Mouse (Mus musculus) retina, adult 2 months (tissue): ENCODE results near the gene Arhgap23.

ENCODE experiments used
- DNase-seq: peaks from one replicate; pipeline ENCODE4 v3.0.0-alpha.2; 2012; ENCODE audit warnings: low read depth, low spot score

Gene Arhgap23

DNA sequence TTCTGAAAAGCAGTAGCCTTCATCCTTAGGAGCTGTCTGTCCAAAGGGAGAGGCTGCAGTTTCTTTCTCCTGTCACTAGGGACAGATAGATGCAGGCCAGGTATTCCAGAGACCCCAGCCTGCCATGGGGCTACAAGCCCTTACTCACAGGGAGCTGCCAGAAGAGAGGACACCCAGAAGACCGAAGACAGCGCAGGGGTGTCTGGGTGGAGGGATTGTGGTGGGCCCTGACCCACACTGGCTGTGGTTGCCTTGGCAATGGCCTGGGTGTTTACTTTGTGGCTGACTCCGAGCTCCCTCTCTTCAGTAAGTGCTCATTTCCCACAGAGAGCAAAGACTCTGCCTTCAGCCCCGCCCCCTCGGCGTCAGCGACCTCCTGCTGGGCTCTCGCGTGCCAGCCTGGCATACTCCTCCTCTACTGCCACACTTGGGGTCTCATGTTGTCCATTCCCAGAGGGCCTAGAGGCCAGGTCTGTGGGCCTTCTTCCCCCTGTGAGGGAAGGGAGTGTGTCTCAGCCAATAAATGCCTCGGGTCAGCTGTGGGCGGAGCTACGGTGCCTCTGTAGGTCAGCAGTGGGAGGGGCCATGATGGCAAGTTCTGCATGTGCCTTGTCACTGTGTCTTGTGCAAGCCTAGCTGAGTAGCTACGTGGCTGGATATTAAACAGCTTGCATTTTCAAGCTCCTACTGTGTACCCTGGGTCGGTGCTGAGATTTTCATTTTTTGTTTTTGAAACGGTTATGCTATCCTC, 19.5 kb downstream of the Arhgap23 start:
- DNase-seq, result no peak

DNA sequence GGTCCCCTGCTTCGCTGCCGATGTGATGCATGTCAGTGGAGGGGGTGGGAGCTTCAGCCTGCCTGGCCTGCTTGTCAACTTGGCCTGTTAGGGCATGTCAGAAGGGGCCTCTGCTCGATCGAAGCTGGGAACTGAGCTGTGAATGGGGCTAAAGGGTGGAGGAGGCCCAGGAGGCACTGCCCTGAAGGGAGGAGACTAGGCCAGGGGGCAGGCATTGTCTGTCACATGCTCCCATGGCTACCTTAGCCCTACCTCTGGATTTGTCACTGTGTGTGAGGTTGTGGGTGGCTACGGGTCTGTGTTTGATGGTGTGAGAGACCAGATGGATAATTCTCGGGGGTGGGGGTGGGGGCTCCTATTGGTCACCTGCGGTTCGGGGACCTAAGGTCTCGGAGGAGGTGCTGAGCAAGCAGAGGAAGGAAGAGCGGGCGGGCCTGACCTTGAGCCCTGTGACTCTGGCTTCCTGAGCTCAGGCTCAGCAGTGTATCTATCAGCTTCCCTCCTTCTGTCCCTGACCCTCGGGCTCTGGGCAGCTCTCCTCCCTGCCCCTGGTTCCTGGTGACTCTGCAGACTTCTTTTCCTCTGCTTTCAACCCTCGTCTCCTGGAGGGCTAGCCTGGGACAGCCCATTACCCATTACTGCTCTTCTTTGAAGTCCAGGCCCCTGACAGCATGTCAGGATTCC, 20.6 kb downstream of the Arhgap23 start:
- no peak for DNase-seq

DNA sequence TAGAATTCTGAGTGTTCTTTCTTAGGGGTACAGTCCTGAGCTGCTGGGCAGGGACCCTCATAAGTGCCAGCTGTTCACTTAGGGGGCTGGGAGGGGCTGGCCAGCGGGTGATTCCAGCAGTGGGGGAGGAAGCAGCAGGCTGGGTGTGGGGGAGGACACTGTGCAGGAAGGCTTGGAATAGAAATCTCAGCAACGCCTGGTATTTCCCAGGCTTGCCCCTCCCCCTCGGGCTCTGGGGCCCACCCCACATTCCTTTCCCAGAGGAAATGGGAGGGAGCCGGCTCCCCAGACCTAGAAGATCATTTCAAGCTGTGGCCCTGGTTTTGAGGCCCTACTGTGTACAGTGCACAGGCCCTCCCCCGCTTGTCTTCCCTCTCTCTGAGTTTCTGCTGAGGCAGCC, 22.4 kb downstream of the Arhgap23 start:
- no peak for DNase-seq

DNA sequence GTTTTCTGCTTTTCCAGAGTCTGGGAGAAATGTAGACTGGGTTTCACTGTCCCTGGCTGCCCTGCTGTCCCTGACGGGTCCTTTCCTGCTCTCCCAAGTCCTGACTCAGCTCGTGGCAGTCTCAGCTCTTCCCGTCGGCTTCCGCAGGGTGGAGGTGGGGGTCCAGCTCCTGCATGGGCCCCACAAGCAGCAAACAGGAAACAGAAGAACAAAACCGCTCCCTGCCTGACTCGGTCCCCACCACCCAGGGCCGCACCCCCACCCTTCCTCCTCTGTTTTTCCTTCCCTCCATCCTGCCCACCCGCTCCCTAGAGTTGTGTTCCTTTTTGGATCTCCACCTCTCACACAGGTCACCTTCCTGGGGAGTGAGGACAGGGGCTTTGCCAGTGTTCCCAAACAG, 23.5 kb downstream of the Arhgap23 start:
- DNase-seq, result no peak

DNA sequence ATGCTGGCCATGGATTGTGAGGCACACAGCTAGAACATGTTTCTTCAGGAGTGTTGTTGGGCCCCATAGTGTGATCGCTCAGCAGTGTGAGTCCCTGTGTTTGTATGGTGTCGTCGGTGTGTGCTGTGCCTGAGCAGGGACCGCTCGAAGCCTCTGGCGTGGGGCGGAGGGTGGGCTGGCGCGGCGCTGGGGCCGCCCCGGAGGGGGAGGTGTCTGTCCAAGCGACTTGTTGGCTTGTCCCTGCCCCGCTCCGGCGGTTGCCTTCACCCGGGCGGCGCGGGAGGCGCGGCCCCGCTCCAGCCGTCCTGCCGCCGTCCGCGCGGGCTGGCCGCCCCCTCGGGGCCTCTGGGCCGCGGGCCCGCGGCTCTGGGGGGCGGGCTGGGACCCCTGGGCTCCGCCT, 24.6 kb downstream of the Arhgap23 start:
- no peak for DNase-seq

DNA sequence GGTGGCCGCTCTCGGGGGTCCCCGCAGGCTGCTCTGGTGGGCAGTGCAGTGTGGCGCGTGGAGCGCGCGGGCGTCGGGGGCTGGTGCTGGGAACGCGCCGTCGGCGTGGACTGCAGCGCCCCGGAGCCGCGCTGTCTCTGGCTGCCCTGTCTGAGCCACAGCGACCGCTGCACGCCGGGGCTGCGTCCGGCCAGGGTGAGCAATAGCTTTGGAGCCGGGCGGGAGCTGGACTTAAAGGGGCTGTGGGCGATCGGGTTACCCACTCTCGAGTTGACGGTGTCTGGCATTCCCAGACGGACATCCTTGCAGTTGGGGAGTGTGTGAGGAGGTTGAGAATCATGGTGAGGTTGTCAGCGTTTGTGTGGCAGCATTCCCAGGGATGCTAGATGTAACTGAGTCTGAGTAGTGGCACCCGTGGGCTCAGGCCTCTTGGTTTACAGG, 25.1 kb downstream of the Arhgap23 start:
- no peak for DNase-seq

DNA sequence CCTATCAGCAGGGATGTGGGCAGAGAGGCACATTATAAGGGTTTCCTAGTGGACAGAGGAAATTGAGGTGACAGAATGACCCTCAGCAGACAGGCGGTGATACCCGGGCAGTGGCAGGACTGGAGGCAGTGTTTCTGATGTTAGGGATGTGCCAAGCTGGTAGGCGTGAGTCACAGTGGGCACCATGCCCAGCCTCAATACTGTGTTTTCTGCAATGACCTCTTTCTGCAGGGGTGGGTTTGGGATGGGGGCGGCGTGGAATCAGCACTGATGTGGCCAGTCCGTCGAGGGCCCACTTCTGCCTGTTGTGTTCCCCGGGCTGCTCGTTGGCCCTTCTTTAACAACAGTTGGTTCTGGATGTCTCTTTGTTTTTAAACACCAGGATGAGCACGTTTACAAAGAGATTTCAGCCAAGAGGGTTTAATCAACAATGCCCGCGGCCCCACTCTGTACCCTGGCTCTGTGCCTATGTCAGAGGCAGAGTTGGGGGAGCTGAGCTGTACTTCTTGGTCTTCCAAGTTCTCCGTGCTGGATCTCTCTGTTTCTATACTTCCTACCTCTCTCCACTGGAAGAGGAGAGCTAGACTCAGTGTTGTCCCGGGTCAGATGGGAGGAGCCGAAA, 25.8 kb downstream of the Arhgap23 start:
- DNase-seq, result no peak

DNA sequence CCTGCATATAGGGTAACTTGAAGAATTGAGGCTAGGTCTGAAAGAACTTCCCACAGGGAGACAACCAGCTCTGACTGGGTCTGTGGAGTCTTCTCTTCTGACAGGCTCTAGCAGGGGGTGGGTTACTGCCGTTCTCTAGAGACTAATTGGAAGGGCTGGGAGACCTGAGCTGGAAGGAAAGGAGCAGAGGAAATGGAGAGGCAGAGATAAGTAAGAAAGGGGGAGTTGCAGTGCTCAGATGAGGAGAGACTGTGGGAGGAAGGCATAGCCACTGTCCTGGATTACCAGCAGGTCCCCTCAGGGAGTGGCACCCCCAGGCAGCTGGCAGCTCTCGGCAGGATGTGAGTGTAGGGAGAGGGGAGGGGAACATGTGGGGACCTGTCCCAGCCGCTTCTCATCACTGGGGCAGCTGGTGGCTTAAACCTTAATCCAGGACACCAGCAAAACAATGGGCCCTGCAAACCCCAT, 26.4 kb downstream of the Arhgap23 start:
- DNase-seq, result peak; percentile 25

DNA sequence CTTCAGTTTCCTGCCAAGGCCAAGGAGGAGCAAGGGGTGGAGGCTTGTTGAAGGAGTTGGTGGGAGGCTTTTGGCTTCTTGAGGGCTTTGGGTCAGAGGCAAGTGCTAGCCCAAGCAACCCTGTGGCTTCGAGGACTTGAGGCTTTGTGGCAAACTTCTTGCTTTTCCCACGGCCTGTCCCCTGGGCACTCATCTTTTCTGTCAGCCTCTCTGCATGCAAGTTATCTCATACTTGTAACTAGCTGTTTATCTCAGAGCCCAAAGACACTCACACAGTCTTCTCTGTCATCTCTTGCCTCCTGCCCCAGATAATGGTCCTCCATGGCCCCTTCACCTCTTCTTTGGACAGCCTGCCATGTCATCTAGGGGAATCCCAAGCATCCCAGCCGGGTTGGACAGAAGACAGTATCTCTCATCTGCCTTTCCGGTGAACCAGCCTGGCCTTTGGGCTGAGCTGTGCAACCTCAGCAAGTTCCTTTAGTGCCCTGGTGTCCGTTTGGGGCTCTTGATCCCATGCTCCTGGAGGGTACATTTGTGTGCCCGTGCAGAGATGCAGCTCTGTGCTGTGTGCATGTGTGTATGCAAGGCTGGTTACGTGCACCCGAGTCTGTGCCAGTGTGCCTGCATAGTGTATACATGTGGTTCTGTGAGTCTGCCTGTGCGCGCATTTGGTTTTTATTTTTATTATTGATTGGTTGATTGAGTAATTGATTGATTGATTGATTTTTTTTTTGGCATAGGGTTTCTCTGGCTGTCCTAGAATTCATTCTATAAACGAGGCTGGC, 27.8 kb downstream of the Arhgap23 start:
- DNase-seq, result no peak

DNA sequence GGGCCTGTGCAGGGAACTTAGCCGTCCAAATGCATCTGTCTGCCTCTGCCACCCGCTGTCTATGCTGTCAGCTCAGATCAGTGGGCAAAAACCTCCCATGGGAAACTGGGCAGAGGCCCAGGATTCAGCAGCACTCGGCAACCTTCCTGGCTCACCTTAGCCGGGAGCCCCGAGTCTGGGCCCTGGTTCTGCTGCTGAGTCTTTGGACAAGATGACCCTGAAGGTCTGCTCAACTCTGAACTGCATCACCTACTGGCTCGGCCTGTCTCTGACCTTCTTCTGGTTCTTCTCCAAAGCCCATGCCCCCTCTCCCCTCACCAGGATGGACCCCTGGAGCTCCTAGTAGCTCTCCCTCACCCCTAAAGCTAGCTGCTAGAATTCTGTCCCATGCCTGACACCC, 30.3 kb downstream of the Arhgap23 start:
- no peak for DNase-seq

DNA sequence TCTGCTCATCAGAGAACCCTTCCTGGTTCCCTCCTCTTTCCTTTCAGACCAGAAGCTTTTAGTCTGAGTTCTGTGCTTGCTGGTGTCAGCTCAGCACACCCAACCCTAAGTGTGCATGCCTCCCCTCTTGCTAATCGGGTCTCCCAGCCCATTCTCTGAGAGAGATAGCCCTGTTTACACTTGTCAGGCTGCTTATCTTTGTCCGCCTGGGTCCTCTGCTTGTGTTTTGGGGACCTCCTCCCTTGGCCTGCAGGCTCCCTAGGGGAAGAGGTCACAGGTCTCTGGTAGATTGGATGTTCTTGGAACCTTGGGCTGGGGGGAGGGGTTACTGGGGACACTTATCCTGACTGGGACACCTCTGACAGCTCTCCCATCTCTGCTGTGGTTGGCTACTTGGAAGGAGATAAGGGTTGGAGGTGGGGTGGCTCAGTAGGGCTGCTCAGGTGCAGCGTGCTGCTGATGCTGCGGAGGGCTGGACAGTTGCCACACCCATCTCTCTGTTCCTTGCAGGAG, 30.7 kb downstream of the Arhgap23 start:
- no peak for DNase-seq

DNA sequence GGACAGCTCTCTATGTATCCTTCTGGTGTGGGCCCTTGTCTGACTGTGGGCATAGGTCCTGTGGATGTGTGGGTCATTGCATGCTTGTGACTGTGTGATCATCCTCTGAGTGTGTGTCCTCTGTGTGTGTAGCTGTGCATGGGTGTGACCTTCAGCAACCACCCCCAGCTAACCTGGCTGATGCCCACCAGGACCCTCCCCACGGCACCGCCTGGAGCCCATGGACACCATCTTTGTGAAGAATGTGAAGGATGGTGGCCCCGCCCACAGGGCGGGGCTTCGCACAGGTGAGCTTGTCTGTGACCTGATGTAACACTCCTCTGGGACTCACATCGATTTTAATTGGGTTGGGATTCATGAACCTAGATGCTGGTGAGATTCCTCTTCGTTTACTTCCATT, 32.6 kb downstream of the Arhgap23 start:
- no peak for DNase-seq

DNA sequence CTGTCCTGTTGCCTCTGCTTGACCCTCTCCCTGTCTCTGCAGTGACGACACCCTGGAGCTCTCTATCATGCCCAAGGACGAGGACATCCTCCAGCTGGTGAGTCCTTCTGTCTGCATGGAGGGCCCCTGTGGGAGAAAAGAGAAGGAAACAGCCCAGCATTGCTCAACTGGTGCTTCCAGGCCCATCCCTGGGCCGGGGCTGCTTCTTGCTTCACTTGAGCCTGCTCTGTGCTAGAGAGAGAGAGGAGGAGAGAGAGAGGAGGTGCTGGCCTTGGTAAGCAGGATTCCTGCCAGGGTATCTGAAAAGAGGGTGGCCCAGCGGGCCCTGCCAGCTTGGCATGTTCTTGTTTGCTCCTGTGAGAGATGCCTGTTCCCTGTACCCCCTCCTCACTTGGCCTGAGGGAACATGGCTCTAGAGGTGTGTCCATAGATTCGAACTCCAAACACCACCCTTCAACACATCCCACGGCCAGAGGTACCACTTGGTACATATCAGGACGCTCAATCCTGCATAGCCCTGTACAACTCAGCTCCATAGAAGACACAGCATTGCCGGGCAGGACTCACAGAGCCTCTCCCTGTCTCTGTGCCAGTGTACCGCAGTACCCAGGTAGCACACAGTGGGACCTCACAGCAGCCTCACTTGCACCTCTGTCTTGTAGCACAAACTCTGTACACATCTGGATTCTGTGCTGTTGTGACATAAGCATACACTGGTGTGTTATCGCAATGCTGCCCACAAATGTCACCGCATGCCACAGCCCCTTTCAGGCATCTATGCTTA, 33.5 kb downstream of the Arhgap23 start:
- no peak for DNase-seq

DNA sequence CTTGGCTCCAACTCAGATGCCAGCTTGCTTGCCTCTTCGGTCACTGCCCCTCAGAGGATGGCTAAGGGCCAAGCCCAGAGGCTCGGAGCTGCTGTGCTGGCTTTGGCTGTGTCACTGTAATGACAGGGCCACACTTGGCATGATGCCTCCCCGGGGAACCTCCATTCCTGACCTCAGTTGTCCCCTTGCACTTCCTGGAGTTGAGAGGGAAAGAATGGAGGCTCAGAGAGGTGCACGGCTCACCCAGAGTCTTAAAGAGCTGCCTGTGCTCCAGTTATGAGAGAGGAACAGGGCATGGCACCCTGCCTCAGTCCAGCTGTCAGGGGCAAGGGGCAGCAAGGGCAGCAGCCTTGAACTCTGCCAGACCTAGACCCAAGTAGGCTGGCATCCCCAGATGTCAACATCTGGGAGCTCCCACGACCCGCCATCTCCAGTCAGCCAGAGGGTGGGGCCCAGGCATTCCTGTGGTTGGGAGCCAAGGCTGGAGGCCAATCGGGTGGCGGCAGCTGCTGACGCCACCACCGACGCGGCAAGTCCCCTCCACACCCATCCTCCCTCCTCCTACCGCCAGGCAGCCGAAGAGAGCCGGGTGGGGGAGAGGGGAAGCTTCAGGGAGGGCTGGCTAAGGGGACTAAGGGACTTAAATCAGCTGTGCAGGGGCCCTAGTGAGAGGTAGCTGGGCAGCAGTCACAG, 34.4 kb downstream of the Arhgap23 start:
- peak; percentile 38 for DNase-seq

DNA sequence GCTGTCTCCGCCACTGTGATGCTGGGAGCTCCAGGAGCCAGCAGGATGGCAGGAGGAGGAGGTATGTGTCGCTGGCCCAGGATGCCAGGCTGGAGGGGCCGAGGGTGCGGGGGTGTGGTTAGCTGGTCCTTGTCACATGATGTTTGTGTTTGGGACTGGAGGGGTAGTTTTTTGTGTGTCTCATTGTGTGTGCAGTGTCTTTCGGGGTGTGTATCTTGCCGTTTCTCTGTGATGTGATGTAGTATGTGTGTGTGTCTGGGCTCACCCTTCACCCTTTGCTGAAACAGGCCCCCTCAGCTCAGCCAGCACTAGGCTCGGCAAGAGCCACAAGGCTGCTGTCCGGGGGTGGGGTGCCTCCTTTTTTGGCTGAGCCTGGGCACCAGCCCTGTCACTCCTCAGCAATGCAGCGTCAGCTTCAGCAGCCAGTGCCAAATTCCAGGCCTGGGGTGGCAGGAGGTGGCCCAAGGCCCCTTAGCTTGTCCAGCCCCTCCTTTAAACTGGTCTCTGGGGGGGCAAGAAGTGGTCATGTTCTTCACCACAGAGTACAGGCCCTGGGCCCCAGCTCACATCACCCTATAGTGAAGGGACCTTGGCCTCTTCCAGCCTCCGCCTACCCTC, 35.1 kb downstream of the Arhgap23 start:
- DNase-seq, result no peak

DNA sequence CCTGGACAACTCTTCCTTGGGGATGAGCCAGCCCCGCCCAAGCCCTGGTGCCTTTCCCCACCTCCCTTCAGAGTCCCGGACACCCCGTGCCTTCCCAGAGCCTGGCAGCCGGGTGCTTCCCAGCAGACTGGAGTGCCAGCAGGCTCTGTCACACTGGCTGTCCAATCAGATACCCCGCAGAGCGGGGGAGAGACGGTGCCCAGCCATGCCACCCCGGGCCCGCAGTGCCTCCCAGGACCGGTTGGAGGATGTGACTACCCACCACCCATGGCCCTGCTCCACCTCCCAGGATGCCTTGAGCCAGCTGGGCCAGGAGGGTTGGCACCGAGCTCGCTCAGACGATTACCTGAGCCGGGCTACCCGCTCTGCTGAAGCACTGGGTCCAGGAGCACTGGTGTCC, 36.3 kb downstream of the Arhgap23 start:
- DNase-seq, result no peak

DNA sequence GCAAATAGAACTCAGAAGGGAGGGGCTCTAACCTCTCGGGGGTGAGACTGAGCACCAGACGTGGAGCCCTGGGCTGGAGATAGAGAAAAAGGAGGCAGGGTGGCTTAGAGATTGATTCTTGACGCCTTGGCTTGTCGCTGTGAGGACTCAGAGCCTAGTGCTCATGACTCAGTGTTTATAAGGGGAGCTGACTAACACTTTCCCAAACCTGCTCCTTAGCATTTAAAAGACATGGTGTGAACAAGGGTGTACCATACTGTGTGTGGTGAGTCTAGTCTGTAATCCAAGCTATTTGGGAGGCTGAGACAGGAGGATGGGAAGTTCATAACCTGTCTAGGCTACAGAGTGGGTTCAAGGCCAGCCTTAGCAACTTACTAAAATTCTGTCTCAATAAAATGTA, 41.8 kb downstream of the Arhgap23 start:
- no peak for DNase-seq

DNA sequence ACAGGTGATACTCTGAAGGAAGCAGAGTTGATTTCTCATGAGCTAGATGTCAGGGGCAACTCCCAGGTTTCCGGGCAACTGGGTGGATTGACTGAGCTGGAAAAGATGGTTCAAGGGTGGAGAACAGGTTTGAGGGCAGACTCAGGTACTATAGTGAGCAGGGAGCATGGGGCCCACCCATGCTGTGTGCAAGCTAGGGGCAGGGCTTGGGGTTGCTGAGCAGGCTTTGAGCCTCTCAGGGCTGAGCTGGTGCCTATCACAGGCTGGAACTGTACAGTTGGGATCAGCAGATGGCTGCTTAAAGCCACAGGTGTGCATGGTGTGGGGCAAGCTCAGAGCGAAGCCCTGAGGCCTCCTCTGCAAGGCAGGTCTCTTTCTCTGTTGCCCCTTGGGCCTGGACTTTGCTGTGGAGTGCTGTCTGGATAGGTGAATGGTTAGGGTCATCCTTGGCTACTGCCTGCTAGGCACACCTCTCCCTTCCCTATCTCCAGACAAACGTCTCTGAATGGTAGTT, 46.0 kb downstream of the Arhgap23 start:
- DNase-seq, result no peak

DNA sequence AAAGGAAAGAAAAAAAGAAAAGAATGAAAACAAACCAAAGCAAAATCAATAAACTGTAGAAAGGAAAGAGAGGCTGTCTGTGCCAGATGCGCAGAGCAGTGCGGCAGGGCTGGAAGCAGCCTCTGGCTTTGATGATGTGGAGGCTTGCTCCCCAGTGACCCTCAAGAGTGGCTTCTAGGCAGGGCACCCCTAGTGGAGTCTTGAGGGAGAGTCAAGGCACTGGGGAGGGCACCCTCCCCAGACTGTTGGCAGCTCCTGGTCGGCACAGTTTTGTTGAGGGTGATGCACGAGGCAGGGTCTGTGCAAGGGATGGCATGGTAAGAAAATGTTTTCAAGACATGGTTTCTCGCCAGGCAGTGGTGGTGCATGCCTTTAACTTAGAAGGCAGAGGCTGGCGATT, 47.2 kb downstream of the Arhgap23 start:
- no peak for DNase-seq

DNA sequence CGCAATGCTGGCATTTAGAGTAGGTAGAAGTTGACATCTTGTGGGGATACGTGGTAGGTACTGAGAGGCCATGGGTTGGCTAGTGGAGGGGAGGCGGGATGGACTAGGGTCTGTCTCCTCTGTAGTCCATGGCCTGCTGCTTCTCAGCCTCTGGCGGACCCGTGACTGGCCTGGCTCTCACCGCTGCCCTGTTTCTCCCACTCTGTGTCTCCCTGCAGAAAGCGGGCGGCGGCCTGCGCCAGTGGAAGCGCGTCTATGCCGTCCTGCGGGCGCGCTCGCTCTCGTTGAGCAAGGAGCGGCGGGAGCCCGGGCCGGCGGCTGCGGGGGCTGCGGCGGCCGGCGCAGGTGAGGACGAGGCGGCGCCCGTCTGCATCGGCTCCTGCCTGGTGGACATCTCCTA, 47.8 kb downstream of the Arhgap23 start:
- no peak for DNase-seq
